Mouse (Mus musculus) testis, adult 2 months (tissue): ENCODE measurements at regions not wholly inside any gene's neighbourhood (a gene's known extent, or its start where the extent isn't known, plus 50 kb on each side); places are given as distances from the start of the nearest gene placed in this dataset.

ENCODE experiments used
- H3K27ac ChIP-seq: fragments of 200-500 bp; 2 replicates; pipeline ENCODE4 v1.5.1; 2012; ENCODE audit warnings: low read depth, low read length; ENCODE audit not compliant: control insufficient read depth, insufficient read depth
- H3K27me3 ChIP-seq: fragments of 200-500 bp; 2 replicates; pipeline ENCODE4 v1.6.1; 2012; ENCODE audit warnings: mild to moderate bottlenecking, low read length, moderate library complexity; ENCODE audit not compliant: control insufficient read depth, insufficient read depth
- H3K36me3 ChIP-seq: fragments of 200-500 bp; 2 replicates; pipeline ENCODE4 v1.6.1; 2012; ENCODE audit warnings: mild to moderate bottlenecking, low read length; ENCODE audit not compliant: control insufficient read depth, insufficient read depth
- H3K4me1 ChIP-seq: fragments of 200-500 bp; 2 replicates; pipeline ENCODE4 v1.6.1; 2012; ENCODE audit warnings: low read length; ENCODE audit not compliant: control insufficient read depth, insufficient read depth
- H3K4me3 ChIP-seq: fragments of 200-500 bp; 2 replicates; pipeline ENCODE4 v1.5.1; 2012; ENCODE audit warnings: low read depth, mild to moderate bottlenecking, low read length, moderate library complexity, mixed read lengths; ENCODE audit not compliant: control insufficient read depth
- CTCF ChIP-seq: fragments of 200-500 bp; IDR thresholded peaks from 2 replicates; pipeline ENCODE4 v1.5.1; 2012; ENCODE audit warnings: low read depth, mild to moderate bottlenecking, inconsistent platforms, low read length, moderate library complexity; ENCODE audit not compliant: control insufficient read depth, insufficient read depth, insufficient replicate concordance
- POLR2A ChIP-seq: fragments of 200-500 bp; IDR thresholded peaks from 2 replicates; pipeline ENCODE4 v1.6.1; 2012; ENCODE audit warnings: low read depth, mild to moderate bottlenecking, inconsistent platforms, low read length, moderate library complexity; ENCODE audit not compliant: control insufficient read depth

DNA sequence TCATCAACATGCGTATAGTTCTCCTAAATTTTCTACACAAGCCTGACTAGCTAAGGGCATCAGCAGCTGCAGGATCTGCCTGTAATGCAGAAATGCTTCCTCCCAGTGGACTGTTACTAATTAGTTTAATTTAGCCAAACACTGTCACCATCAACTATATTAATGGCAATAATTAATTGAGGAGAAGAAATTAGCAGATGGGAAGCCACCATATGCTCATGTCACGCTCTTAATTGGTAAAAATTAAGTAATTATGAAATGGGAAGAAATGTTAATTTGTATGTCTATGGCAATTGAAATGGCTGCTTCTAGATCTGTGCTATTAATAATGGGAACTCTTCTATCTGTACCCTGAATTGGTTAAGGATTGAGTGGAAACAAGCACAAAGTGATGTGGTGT lies 133.9 kb upstream of the Tacr3 start:
- Histone ChIP-seq H3K27ac (no peak overlapping the region), H3K4me1 (no peaks in the 10 kb centered on the region), H3K27me3 (no peaks in the 10 kb centered on the region), H3K4me3 (no peak overlapping the region), H3K36me3 (no peaks in the 10 kb centered on the region)
- TF ChIP-seq POLR2A (no peak), CTCF (no peak)

- H3K4me3 ChIP-seq = no peak overlapping the region
- TF ChIP-seq CTCF (no peak), POLR2A (no peak)
Measured at GRCm38 (mm10) chr3:134718620-134719019, 110.2 kb upstream of the Tacr3 start.

DNA sequence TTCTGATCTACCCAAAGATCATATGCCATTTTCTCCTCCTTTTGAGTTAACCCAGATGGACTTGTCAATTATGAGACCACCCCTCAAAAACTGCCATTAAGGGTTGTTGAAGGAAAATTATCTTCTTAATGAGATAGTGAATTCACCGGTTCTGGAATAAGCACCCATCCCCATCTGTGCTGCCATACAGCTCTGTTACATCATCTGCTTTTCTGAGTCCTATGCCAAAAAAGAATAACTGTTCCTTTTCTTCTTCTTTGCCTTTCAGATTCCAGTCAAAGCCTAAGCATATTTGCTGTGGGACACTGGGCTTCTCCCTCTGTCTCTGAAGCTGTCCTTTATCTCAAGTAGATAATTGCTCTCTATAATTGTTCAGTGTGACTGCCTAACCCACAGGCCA lies 93.1 kb upstream of the Tacr3 start:
- Histone ChIP-seq H3K4me1 (no peaks in the 10 kb centered on the region), H3K27ac (no peak overlapping the region), H3K36me3 (no peaks in the 10 kb centered on the region), H3K4me3 (no peak overlapping the region), H3K27me3 (no peaks in the 10 kb centered on the region)
- no peak for TF ChIP-seq POLR2A
- TF ChIP-seq CTCF = no peak

More at GRCm38 (mm10) chr3:134718620-134719019, 110.2 kb upstream of the Tacr3 start:
- no peaks in the 10 kb centered on the region for H3K27me3 ChIP-seq
- H3K27ac ChIP-seq = no peak overlapping the region
- H3K36me3 ChIP-seq = no peaks in the 10 kb centered on the region
- H3K4me1 ChIP-seq = no peaks in the 10 kb centered on the region

DNA sequence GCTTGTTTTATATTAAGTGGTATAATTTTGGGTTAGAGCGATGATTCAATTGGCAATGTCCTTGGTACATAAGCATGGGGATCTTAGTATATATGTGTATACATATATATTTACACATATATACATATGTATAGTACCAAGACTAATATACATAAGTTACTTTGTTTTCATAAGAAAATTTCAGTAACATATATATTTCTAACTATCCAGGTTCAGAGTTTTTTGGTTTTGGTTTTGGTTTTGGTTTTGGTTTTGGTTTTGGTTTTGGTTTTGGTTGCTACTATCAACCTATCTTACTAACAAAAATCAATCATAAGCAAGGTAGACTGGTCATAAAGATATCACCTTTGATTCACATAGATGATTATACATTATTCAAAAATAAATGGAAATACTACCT lies 67.7 kb upstream of the Tacr3 start:
- TF ChIP-seq POLR2A = no peak
- TF ChIP-seq CTCF = no peak
- no peaks in the 10 kb centered on the region for H3K36me3 ChIP-seq
- no peak overlapping the region for H3K27ac ChIP-seq
- H3K4me1 ChIP-seq = no peaks in the 10 kb centered on the region
- no peak overlapping the region for H3K4me3 ChIP-seq
- H3K27me3 ChIP-seq = no peaks in the 10 kb centered on the region

DNA sequence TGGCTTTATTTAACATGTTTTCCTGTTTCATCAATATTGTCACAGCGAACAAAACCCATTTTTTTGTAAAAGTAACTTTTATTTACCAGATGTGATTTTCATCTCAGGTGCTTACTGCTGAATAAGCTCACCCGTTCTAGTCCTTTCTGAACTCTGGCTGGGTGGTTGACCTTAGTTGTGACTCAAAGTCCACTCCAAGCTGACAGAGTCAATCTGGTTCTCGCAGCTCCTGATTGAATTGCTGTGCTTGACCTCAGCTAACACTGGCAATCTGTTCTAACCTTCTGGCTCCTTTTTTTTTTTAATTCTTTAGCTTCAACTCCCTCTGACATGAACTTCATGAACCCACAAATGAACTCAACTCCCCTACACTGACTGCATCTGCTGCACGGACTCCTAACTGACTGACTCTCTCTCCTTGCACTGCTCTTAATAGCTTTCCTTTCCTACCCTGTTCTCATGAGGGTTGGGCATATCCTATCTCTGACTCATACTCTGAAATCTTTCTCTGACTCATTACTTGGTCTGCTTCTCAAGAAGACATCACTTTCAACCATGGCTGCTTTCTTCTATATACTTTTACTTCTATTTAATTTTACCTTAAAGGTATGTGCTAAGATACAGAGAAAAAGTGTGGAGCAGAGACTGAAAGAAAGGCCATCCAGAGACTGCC lies 65.4 kb upstream of the Tacr3 start:
- H3K4me3 ChIP-seq = no peak overlapping the region
- H3K27me3 ChIP-seq = no peaks in the 10 kb centered on the region
- no peaks in the 10 kb centered on the region for H3K36me3 ChIP-seq
- no peaks in the 10 kb centered on the region for H3K4me1 ChIP-seq
- no peak overlapping the region for H3K27ac ChIP-seq
- TF ChIP-seq POLR2A = no peak
- TF ChIP-seq CTCF = no peak
